Mouse (Mus musculus) small intestine, adult 10 weeks (tissue): Measurements from ENCODE around the gene Ttll11. TPM values are rescaled to one million over a fixed set of nuclear protein-coding genes. Genes with fewer than 3 reads are reported as not detected.

ENCODE experiments used
- polyA plus RNA-seq: library from polyadenylated mRNA; stranded (reverse); fragments of 350-450 nt; fragmentation: Illumina TruSeq; extraction: RNeasy Lipid Tissue Mini Kit (QIAGEN cat#74804); gene quantifications from one replicate; pipeline ENCODE4 v1.2.3, GENCODE M21; 2014; ENCODE audit warnings: low replicate concordance

The Ttll11 gene
- polyA plus RNA-seq, result not detected

GRCm38 (mm10) chr2:35979644-35980021 is at the start of gene Ttll11:
Ttll11 (minus strand) TSS chr2:35979913.

Other genes starting within 250 kb of the Ttll11 start
- 2.6 TPM for gene Ndufa8, start 69.5 kb upstream of the Ttll11 start, polyA plus RNA-seq
- gene Morn5, start 69.5 kb upstream of the Ttll11 start, polyA plus RNA-seq, result not detected
- not detected for gene Lhx6, start 125.5 kb upstream of the Ttll11 start, polyA plus RNA-seq
- 15.6 TPM for gene Mrrf, start 156.5 kb upstream of the Ttll11 start, polyA plus RNA-seq
- 43.8 TPM for gene Rbm18, start 156.9 kb upstream of the Ttll11 start, polyA plus RNA-seq